Mouse (Mus musculus): ENCODE measurements around the gene Dgkh. TPM values are rescaled to one million over a fixed set of nuclear protein-coding genes. Genes with fewer than 3 reads are reported as not detected.

Gene Dgkh
- polyA plus RNA-seq (2012; rRNA removed) = 0.69 and 0.82 TPM in 2 replicates

DNA sequence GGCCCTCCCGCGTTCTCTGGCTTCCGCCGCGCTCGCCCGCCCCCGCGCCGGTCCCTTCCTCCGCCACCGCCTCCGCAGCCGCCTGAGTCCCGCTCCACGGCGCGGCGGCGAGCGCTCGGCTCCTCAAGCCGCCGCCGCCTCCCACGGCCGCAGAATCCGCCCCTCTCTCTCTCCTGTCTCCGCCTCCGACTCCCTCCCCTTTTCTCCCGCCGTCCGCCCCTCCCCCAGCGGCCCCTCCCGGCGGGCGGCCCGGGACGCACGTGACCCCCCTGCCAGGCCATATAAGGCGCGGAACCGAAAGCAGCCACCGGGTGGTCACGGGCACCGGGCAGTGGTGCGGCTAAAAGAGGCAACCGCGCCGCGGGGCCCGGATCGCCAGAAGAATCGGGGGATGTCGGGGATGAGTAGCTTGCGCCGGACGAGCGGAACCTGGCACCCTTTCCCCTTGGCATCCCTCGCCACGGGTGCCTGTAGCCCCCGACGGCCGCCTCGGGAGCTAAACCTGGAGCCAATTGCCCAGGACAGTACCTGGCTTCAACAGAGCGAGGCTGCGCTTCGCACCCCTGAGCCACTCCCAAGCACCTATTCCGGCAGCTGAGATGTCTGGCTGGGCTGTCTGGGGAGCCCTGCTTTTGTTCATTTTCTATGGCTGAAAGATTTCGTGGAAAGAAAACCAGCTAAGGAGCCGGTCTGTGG lies at the start of gene Dgkh:
Gene Dgkh, minus strand, starts transcription at position 160 of the 696 bp plus-strand sequence.
- no peak; the same call in 1 of the 2 replicates for TF ChIP-seq POLR2A (IDR thresholded peaks at IDR 0.05; ENCODE audit: low read depth, low read length)
- no peak for TF ChIP-seq CTCF (IDR thresholded peaks at IDR 0.05; ENCODE audit: extremely low read depth, insufficient read depth, insufficient read length, insufficient replicate concordance)
- peak; percentile 41 to 82 for DNase-seq (ENCODE audit: low read depth in 1 of 2, low spot score in 2 of 2)

GRCm38 (mm10) chr14:78777215-78777614 lies 44.6 kb upstream of the Dgkh start:
- no peaks in the 10 kb centered on the region for H3K27me3 ChIP-seq (ENCODE audit: control insufficient read depth, insufficient read depth, low read length)
- 90% methylated on average over 18 of the region's 18 CpGs for WGBS
- DNase-seq (ENCODE audit: low read depth in 1 of 2, low spot score in 2 of 2) = no peak

More for the DNA sequence above, at the start of gene Dgkh:
- Histone ChIP-seq H3K4me1 (ENCODE audit: control insufficient read depth, insufficient read depth, insufficient read length) (peaks cover 14% of the 10 kb centered on the region), H3K27ac (ENCODE audit: insufficient read depth, low read length) (peak within 1 kb of the TSS; percentile 76), H3K27me3 (ENCODE audit: control insufficient read depth, insufficient read depth, low read length) (no peaks in the 10 kb centered on the region; the same call in 1 of the 2 replicates), H3K36me3 (ENCODE audit: control insufficient read depth, insufficient read depth, low read length) (no peaks in the 10 kb centered on the region), H3K4me3 (ENCODE audit: extremely low read depth, insufficient read depth, insufficient read length) (peak within 1 kb of the TSS; percentile 67)
- WGBS = 2% methylated on average over 55 of the region's 71 CpGs

DNA sequence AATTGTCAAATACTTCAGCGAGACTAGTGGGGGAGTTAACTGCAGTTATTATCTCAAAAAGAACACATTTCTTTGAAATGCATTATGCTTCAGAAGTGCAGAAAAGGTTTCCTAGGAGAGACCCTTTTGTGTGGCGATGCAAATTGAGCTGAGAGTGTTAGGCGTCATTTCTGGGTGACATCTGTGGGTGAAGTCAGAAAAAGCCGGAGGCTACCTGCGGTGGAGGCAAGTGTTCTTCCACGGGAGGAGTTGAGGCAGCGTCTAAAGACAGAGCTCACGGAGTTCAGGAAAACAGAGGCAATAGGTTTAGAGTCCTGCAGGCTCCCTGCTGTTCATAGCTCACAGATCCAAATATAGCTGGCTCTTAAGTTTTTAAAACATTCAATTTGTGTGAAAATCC lies 44.1 kb upstream of the Dgkh start:
- H3K27ac ChIP-seq (ENCODE audit: insufficient read depth, low read length) = no peak overlapping the region
- 68% methylated on average over 8 of the region's 8 CpGs for WGBS
- DNase-seq (ENCODE audit: low read depth in 1 of 2, low spot score in 2 of 2) = no peak
- H3K4me1 ChIP-seq (ENCODE audit: control insufficient read depth, insufficient read depth, insufficient read length) = peaks cover 5% of the 10 kb centered on the region; the same call in 1 of the 2 replicates
- no peak overlapping the region for H3K4me3 ChIP-seq (ENCODE audit: extremely low read depth, insufficient read depth, insufficient read length)
- H3K27me3 ChIP-seq (ENCODE audit: control insufficient read depth, insufficient read depth, low read length) = no peaks in the 10 kb centered on the region
- no peaks in the 10 kb centered on the region for H3K36me3 ChIP-seq (ENCODE audit: control insufficient read depth, insufficient read depth, low read length)
- TF ChIP-seq POLR2A (IDR thresholded peaks at IDR 0.05; ENCODE audit: low read depth, low read length) = no peak
- TF ChIP-seq CTCF (IDR thresholded peaks at IDR 0.05; ENCODE audit: extremely low read depth, insufficient read depth, insufficient read length, insufficient replicate concordance) = no peak

More at GRCm38 (mm10) chr14:78777215-78777614, 44.6 kb upstream of the Dgkh start:
- TF ChIP-seq CTCF (IDR thresholded peaks at IDR 0.05; ENCODE audit: extremely low read depth, insufficient read depth, insufficient read length, insufficient replicate concordance) (no peak), POLR2A (IDR thresholded peaks at IDR 0.05; ENCODE audit: low read depth, low read length) (no peak)
- H3K27ac ChIP-seq (ENCODE audit: insufficient read depth, low read length) = no peak overlapping the region
- peaks cover 5% of the 10 kb centered on the region; the same call in 1 of the 2 replicates for H3K4me1 ChIP-seq (ENCODE audit: control insufficient read depth, insufficient read depth, insufficient read length)
- H3K36me3 ChIP-seq (ENCODE audit: control insufficient read depth, insufficient read depth, low read length) = no peaks in the 10 kb centered on the region
- no peak overlapping the region for H3K4me3 ChIP-seq (ENCODE audit: extremely low read depth, insufficient read depth, insufficient read length)

- peaks cover 5% of the 10 kb centered on the region; the same call in 1 of the 2 replicates for H3K4me1 ChIP-seq (ENCODE audit: control insufficient read depth, insufficient read depth, insufficient read length)
- no peak for TF ChIP-seq CTCF (IDR thresholded peaks at IDR 0.05; ENCODE audit: extremely low read depth, insufficient read depth, insufficient read length, insufficient replicate concordance)
- TF ChIP-seq POLR2A (IDR thresholded peaks at IDR 0.05; ENCODE audit: low read depth, low read length) = no peak
- WGBS = 80% methylated on average over 14 of the region's 14 CpGs
- H3K27me3 ChIP-seq (ENCODE audit: control insufficient read depth, insufficient read depth, low read length) = no peaks in the 10 kb centered on the region
- no peak for DNase-seq (ENCODE audit: low read depth in 1 of 2, low spot score in 2 of 2)
- H3K4me3 ChIP-seq (ENCODE audit: extremely low read depth, insufficient read depth, insufficient read length) = no peak overlapping the region
- H3K36me3 ChIP-seq (ENCODE audit: control insufficient read depth, insufficient read depth, low read length) = no peaks in the 10 kb centered on the region
- H3K27ac ChIP-seq (ENCODE audit: insufficient read depth, low read length) = no peak overlapping the region
These were observed 43.1 kb upstream of the Dgkh start for GRCm38 (mm10) chr14:78775699-78776098.

DNA sequence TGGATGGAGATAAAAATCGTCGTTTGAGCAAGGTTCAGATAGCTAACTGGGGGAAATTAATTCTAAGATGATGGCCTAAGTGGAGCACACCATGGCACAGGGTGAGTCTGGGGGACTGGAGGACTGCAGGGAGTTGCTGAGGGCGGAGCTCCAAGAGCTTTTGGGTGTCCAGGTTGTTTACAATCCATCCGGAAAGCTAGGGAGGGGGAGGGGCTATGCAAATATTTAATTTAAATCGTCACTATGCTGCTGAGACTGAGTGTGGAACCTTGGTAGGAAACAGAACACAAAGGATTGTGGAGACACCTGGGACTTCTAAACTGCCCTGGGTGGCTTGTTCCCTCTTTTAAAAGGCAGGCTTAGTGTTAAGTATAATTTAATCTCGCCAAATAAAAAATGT lies 42.6 kb upstream of the Dgkh start:
- Histone ChIP-seq H3K4me1 (ENCODE audit: control insufficient read depth, insufficient read depth, insufficient read length) (peaks cover 5% of the 10 kb centered on the region; the same call in 1 of the 2 replicates), H3K27ac (ENCODE audit: insufficient read depth, low read length) (no peak overlapping the region), H3K4me3 (ENCODE audit: extremely low read depth, insufficient read depth, insufficient read length) (no peak overlapping the region), H3K36me3 (ENCODE audit: control insufficient read depth, insufficient read depth, low read length) (no peaks in the 10 kb centered on the region), H3K27me3 (ENCODE audit: control insufficient read depth, insufficient read depth, low read length) (no peaks in the 10 kb centered on the region)
- no peak for TF ChIP-seq POLR2A (IDR thresholded peaks at IDR 0.05; ENCODE audit: low read depth, low read length)
- no peak for TF ChIP-seq CTCF (IDR thresholded peaks at IDR 0.05; ENCODE audit: extremely low read depth, insufficient read depth, insufficient read length, insufficient replicate concordance)
- no peak for DNase-seq (ENCODE audit: low read depth in 1 of 2, low spot score in 2 of 2)
- 68% methylated on average over 6 of the region's 6 CpGs for WGBS

- Histone ChIP-seq H3K27ac (ENCODE audit: insufficient read depth, low read length) (no peak overlapping the region), H3K4me3 (ENCODE audit: extremely low read depth, insufficient read depth, insufficient read length) (no peak overlapping the region), H3K27me3 (ENCODE audit: control insufficient read depth, insufficient read depth, low read length) (no peaks in the 10 kb centered on the region), H3K4me1 (ENCODE audit: control insufficient read depth, insufficient read depth, insufficient read length) (no peaks in the 10 kb centered on the region), H3K36me3 (ENCODE audit: control insufficient read depth, insufficient read depth, low read length) (no peaks in the 10 kb centered on the region)
- TF ChIP-seq CTCF (IDR thresholded peaks at IDR 0.05; ENCODE audit: extremely low read depth, insufficient read depth, insufficient read length, insufficient replicate concordance) (no peak), POLR2A (IDR thresholded peaks at IDR 0.05; ENCODE audit: low read depth, low read length) (no peak)
- no peak for DNase-seq (ENCODE audit: low read depth in 1 of 2, low spot score in 2 of 2)
- WGBS = 41% methylated on average over 3 of the region's 3 CpGs
These were observed 37.9 kb upstream of the Dgkh start for GRCm38 (mm10) chr14:78770457-78770856.

DNA sequence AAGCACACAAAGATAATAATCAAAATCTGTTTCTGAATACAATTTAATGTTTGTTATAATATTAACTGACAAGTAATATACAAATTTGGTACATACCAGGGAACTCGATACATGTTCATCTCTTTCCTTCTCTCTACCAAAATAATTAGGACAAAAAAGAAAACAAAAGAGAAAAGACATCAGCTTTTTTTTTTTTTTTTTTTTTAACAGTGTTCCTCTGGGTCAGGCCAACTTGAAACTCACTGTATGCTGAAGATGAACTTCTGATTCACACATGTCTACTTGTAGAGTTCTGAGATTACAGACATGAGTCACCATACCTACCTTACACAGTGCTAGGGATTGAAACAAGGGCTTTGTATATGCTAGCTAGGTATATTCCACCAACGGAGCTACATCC lies 28.5 kb upstream of the Dgkh start:
- H3K27me3 ChIP-seq (ENCODE audit: control insufficient read depth, insufficient read depth, low read length) = no peaks in the 10 kb centered on the region
- no peak for DNase-seq (ENCODE audit: low read depth in 1 of 2, low spot score in 2 of 2)
- TF ChIP-seq POLR2A (IDR thresholded peaks at IDR 0.05; ENCODE audit: low read depth, low read length) = no peak
- no peak for TF ChIP-seq CTCF (IDR thresholded peaks at IDR 0.05; ENCODE audit: extremely low read depth, insufficient read depth, insufficient read length, insufficient replicate concordance)
- 89% methylated on average over 2 of the region's 2 CpGs for WGBS
- H3K36me3 ChIP-seq (ENCODE audit: control insufficient read depth, insufficient read depth, low read length) = no peaks in the 10 kb centered on the region
- no peak overlapping the region for H3K4me3 ChIP-seq (ENCODE audit: extremely low read depth, insufficient read depth, insufficient read length)
- H3K27ac ChIP-seq (ENCODE audit: insufficient read depth, low read length) = no peak overlapping the region
- no peaks in the 10 kb centered on the region for H3K4me1 ChIP-seq (ENCODE audit: control insufficient read depth, insufficient read depth, insufficient read length)

All from spleen, adult 2 months (tissue).